Mouse (Mus musculus) ES-E14 (cell line): Measurements from ENCODE around the gene Abraxas2.

ENCODE experiments used
- HCFC1 ChIP-seq: IDR thresholded peaks from 2 replicates; pipeline ENCODE4 v1.6.1; 2012; ENCODE audit warnings: low read length, inconsistent platforms, borderline replicate concordance; ENCODE audit not compliant: insufficient read depth
- ZC3H11A ChIP-seq: IDR thresholded peaks from 2 replicates; pipeline ENCODE4 v1.6.1; 2012; ENCODE audit warnings: low read depth, mild to moderate bottlenecking, inconsistent platforms, low read length, borderline replicate concordance

DNA sequence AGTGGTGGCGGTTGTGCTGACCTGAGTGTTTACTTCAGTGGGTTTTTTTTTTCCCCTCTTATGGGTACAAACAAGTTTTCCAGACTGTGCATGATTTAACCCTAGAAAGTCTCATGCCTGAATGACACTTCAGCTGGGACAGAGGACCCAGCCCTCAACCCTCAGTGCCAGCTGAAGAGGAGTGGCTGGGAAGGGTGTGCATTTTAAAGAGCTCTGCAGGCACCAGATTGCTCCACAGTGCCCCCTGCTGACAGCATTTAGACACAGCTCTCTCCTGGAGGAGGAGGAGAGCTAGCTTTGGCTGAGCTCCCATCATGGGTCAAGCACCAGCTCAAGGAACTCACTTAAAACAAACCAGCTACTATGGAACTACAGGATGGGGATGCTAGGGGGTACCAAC, 48.1 kb upstream of the Abraxas2 start:
- TF ChIP-seq ZC3H11A (no peak), HCFC1 (no peak)
